Mouse (Mus musculus) liver, embryonic 15.5 days (tissue): ENCODE data around the gene Ankrd27. TPM values are rescaled to one million over a fixed set of nuclear protein-coding genes. Genes with fewer than 3 reads are reported as not detected.

ENCODE experiments used
- ATAC-seq: fragments of 200-750 bp; cut with Nextera tagmentation; 2 replicates; pipeline ENCODE4 v1.8.0; 2017; ENCODE audit warnings: moderate number of reproducible peaks, mild to moderate bottlenecking, moderate library complexity; ENCODE audit not compliant: insufficient read depth
- H3K27ac ChIP-seq: fragments of 300-500 bp; sonication (generic); replicated peaks from 2 replicates; pipeline ENCODE4 v1.5.1; 2015; ENCODE audit warnings: mild to moderate bottlenecking, inconsistent platforms
- H3K27me3 ChIP-seq: fragments of 300-500 bp; sonication (generic); 2 replicates; pipeline ENCODE4 v1.6.1; 2015; ENCODE audit warnings: mild to moderate bottlenecking, inconsistent platforms
- H3K36me3 ChIP-seq: fragments of 300-500 bp; sonication (generic); replicated peaks from 2 replicates; pipeline ENCODE4 v1.6.1; 2015; ENCODE audit warnings: moderate library complexity, mild to moderate bottlenecking, inconsistent platforms
- H3K4me1 ChIP-seq: fragments of 300-500 bp; sonication (generic); replicated peaks from 2 replicates; pipeline ENCODE4 v1.6.1; 2015; ENCODE audit warnings: inconsistent platforms
- H3K4me2 ChIP-seq: fragments of 300-500 bp; sonication (generic); 2 replicates; pipeline ENCODE4 v1.6.1; 2015; ENCODE audit warnings: moderate library complexity, mild to moderate bottlenecking, inconsistent platforms
- H3K4me3 ChIP-seq: fragments of 300-500 bp; sonication (generic); replicated peaks from 2 replicates; pipeline ENCODE4 v1.5.1; 2015; ENCODE audit warnings: mild to moderate bottlenecking, inconsistent platforms
- H3K9ac ChIP-seq: fragments of 300-500 bp; sonication (generic); 2 replicates; pipeline ENCODE4 v1.6.1; 2015; ENCODE audit warnings: moderate library complexity, mild to moderate bottlenecking, inconsistent platforms
- H3K9me3 ChIP-seq: fragments of 300-500 bp; sonication (generic); replicated peaks from 2 replicates; pipeline ENCODE4 v1.6.1; 2016; ENCODE audit warnings: inconsistent platforms
- WGBS: fragments of 180-500 bp; shearing (Covaris S2); methylation state at CpG from one replicate; pipeline ENCODE4 v1.1.7; 2015; ENCODE audit warnings: mixed read lengths; ENCODE audit not compliant: insufficient replicate concordance; 5-methylcytosine and 5-hydroxymethylcytosine counted together
- polyA plus RNA-seq: library from polyadenylated mRNA; unstranded; fragments of >200 nt; fragmentation: Nextera tagmentation; extraction: Ambion mirVana; gene quantifications from 2 replicates; pipeline ENCODE4 v1.2.1, GENCODE M21; 2015

Ankrd27 gene
- polyA plus RNA-seq, 1 experiment from 2014 or later = 20.7 TPM

DNA sequence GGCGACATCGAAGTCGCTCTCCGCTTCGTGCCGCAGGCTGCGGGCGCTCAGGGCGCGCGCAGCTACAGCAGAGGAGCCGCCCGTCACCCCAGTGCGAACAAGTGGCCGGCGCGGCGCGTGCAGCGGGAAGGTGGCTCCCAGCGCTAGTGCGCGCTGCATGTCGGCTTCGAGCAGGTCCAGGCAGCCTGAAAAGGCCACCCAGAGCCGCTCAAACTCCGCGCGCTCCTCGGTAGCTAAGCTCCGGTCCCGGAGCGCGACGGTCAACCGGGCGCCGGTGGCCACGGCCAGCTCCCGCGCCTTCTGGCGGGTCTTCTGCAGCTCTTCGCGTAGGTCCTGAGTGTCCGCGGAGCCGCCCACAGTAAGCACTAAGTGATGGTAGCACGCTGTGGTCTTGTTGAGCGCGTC is 1.3 kb upstream of the Ankrd27 start:
- peaks cover 55% of the 10 kb centered on the region for H3K27me3 ChIP-seq
- H3K9ac ChIP-seq = peak overlapping the region; percentile 85; the same call in 1 of the 2 replicates
- WGBS = under 1% methylated on average over 50 of the region's 50 CpGs
- peak overlapping the region; percentile 97 for H3K4me2 ChIP-seq
- H3K4me1 ChIP-seq = peaks cover 61% of the 10 kb centered on the region
- H3K4me3 ChIP-seq = peak overlapping the region; percentile 94
- no peaks in the 10 kb centered on the region for H3K9me3 ChIP-seq
- ATAC-seq = no peak
- no peaks in the 10 kb centered on the region for H3K36me3 ChIP-seq
- no peak overlapping the region for H3K27ac ChIP-seq

GRCm38 (mm10) chr7:35585191-35586054 is 621 bp upstream of the Ankrd27 start, which contains the start of gene Rgs9bp:
Gene Rgs9bp, minus strand, starts transcription at chr7:35585582.
- peak within 1 kb of the TSS; percentile 85 for H3K9ac ChIP-seq
- H3K36me3 ChIP-seq = no peaks in the 10 kb centered on the region
- peak; percentile 40 for ATAC-seq
- WGBS = under 1% methylated on average over 44 of the region's 45 CpGs
- peaks cover 65% of the 10 kb centered on the region for H3K4me1 ChIP-seq
- peak within 1 kb of the TSS; percentile 85 for H3K27ac ChIP-seq
- H3K9me3 ChIP-seq = no peaks in the 10 kb centered on the region
- H3K27me3 ChIP-seq = peaks cover 50% of the 10 kb centered on the region
- peak within 1 kb of the TSS; percentile 97 for H3K4me2 ChIP-seq
- peak within 1 kb of the TSS; percentile 94 for H3K4me3 ChIP-seq

GRCm38 (mm10) chr7:35586906-35587445 is 932 bp downstream of the Ankrd27 start:
- ATAC-seq = no peak
- H3K27me3 ChIP-seq = peaks cover 35% of the 10 kb centered on the region
- peaks cover 4% of the 10 kb centered on the region for H3K36me3 ChIP-seq
- H3K4me3 ChIP-seq = peak overlapping the region; percentile 94
- H3K27ac ChIP-seq = peak overlapping the region; percentile 85
- H3K4me1 ChIP-seq = peaks cover 65% of the 10 kb centered on the region
- peak overlapping the region; percentile 85 for H3K9ac ChIP-seq
- H3K4me2 ChIP-seq = peak overlapping the region; percentile 97
- H3K9me3 ChIP-seq = no peaks in the 10 kb centered on the region
- 12% methylated on average over 15 of the region's 15 CpGs for WGBS

DNA sequence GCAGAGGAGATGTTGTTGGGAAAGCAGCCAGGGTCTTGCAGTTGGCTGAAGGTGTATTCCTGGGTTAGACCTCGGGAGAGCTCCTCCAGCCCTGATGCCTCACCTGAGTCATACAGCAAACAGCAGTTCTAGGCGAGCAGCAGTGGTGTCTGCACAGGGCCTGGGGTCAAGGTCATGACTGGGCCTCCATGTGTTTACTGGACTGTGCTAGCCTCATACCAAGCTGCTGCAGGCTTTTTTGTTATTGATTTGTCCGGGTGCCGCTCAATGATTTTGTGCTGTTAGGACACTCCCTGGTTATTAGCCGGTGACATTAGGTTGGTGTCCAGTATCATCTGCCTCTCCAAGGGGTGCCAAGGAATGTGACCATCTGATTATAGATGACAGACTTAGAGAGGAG is 1.7 kb downstream of the Ankrd27 start:
- Histone ChIP-seq H3K9me3 (no peaks in the 10 kb centered on the region), H3K36me3 (peaks cover 12% of the 10 kb centered on the region), H3K4me1 (peaks cover 65% of the 10 kb centered on the region), H3K9ac (no peak overlapping the region; the same call in 1 of the 2 replicates), H3K27me3 (peaks cover 28% of the 10 kb centered on the region), H3K4me2 (peak overlapping the region; percentile 97), H3K4me3 (peak overlapping the region; percentile 94), H3K27ac (peak overlapping the region; percentile 85)
- WGBS = 51% methylated on average over 5 of the region's 5 CpGs
- ATAC-seq = no peak

GRCm38 (mm10) chr7:35588680-35589428 is 2.8 kb downstream of the Ankrd27 start:
- H3K9ac ChIP-seq = peak overlapping the region; percentile 7; the same call in 1 of the 2 replicates
- H3K4me2 ChIP-seq = peak overlapping the region; percentile 97
- WGBS = 17% methylated on average over 9 of the region's 9 CpGs
- H3K27ac ChIP-seq = peak overlapping the region; percentile 85
- no peak for ATAC-seq
- H3K4me3 ChIP-seq = peak overlapping the region; percentile 94; the same call in 1 of the 2 replicates
- H3K27me3 ChIP-seq = peaks cover 17% of the 10 kb centered on the region
- no peaks in the 10 kb centered on the region for H3K9me3 ChIP-seq
- peaks cover 60% of the 10 kb centered on the region for H3K4me1 ChIP-seq
- H3K36me3 ChIP-seq = peaks cover 23% of the 10 kb centered on the region

- no peak for ATAC-seq
- Histone ChIP-seq H3K9ac (no peak overlapping the region), H3K4me2 (peak overlapping the region; percentile 97), H3K4me1 (peaks cover 54% of the 10 kb centered on the region), H3K27ac (0 out of 2 replicates have a peak overlapping the region, but pooled peaks have one; percentile 85), H3K9me3 (no peaks in the 10 kb centered on the region), H3K36me3 (peaks cover 27% of the 10 kb centered on the region), H3K27me3 (peaks cover 11% of the 10 kb centered on the region), H3K4me3 (no peak overlapping the region)
- 33% methylated on average over 7 of the region's 7 CpGs for WGBS
These were observed 3.4 kb downstream of the Ankrd27 start for GRCm38 (mm10) chr7:35589485-35589884.

GRCm38 (mm10) chr7:35590731-35591191 is 4.7 kb downstream of the Ankrd27 start:
- H3K9me3 ChIP-seq = no peaks in the 10 kb centered on the region
- H3K4me3 ChIP-seq = no peak overlapping the region
- WGBS = 85% methylated on average over 10 of the region's 10 CpGs
- no peak overlapping the region for H3K4me2 ChIP-seq
- H3K27me3 ChIP-seq = no peaks in the 10 kb centered on the region
- no peak overlapping the region for H3K27ac ChIP-seq
- peaks cover 41% of the 10 kb centered on the region for H3K4me1 ChIP-seq
- H3K9ac ChIP-seq = no peak overlapping the region
- H3K36me3 ChIP-seq = peaks cover 38% of the 10 kb centered on the region
- no peak for ATAC-seq

DNA sequence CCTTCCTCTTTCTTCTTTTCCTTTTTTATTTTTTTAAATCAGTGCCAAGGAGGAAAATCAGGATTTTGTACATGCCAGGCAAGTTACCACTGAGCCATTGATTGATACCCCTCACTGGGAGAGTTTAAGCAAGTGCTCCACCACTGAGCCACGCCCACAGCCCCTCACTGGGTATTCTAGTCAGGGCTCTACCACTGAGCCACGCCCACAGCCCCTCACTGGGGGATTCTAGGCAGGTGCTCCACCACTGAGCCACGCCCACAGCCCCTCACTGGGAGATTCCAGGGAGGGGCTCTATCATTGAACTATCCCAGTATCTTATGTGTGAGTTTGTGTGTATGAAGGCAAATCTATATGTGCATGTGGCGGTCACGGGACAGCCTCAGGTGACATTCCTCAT is 8.3 kb downstream of the Ankrd27 start:
- H3K4me2 ChIP-seq = no peak overlapping the region
- H3K27ac ChIP-seq = no peak overlapping the region
- no peak for ATAC-seq
- H3K4me3 ChIP-seq = no peak overlapping the region
- no peaks in the 10 kb centered on the region for H3K9me3 ChIP-seq
- H3K36me3 ChIP-seq = peaks cover 63% of the 10 kb centered on the region
- no peaks in the 10 kb centered on the region for H3K27me3 ChIP-seq
- peaks cover 9% of the 10 kb centered on the region for H3K4me1 ChIP-seq
- WGBS = 75% methylated on average over 5 of the region's 5 CpGs
- no peak overlapping the region for H3K9ac ChIP-seq

GRCm38 (mm10) chr7:35599492-35599891 is 13.4 kb downstream of the Ankrd27 start:
- Histone ChIP-seq H3K9me3 (no peaks in the 10 kb centered on the region), H3K27me3 (no peaks in the 10 kb centered on the region), H3K36me3 (peaks cover 81% of the 10 kb centered on the region), H3K4me3 (no peak overlapping the region), H3K4me1 (peaks cover 14% of the 10 kb centered on the region), H3K27ac (no peak overlapping the region), H3K4me2 (no peak overlapping the region), H3K9ac (no peak overlapping the region)
- WGBS = 88% methylated on average over 9 of the region's 9 CpGs
- ATAC-seq = no peak

DNA sequence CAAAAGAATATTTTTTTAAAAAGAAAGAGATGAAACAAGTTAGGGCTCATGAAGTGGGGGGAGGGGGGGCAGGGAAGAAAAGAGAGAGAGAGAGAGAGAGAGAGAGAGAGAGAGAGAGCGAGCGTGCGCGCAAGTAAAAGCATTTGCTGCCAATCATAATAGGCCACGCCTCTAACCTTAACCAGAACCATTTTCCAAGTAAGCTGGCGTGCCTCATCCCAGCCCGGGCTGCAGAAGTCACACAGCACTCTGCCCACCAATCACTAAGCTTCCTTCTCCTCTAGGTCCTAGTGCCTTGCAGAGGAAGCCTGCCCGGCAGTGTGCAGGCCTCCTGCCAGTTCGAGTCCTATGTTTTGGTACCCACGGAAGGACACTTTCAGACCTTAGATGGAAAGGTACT is 14.0 kb downstream of the Ankrd27 start:
- H3K4me3 ChIP-seq = no peak overlapping the region
- peaks cover 79% of the 10 kb centered on the region for H3K36me3 ChIP-seq
- H3K27ac ChIP-seq = no peak overlapping the region
- H3K4me2 ChIP-seq = no peak overlapping the region
- H3K27me3 ChIP-seq = no peaks in the 10 kb centered on the region
- no peak overlapping the region for H3K9ac ChIP-seq
- no peak for ATAC-seq
- WGBS = 86% methylated on average over 10 of the region's 10 CpGs
- H3K9me3 ChIP-seq = no peaks in the 10 kb centered on the region
- peaks cover 14% of the 10 kb centered on the region for H3K4me1 ChIP-seq

- Histone ChIP-seq H3K27me3 (no peaks in the 10 kb centered on the region), H3K9me3 (no peaks in the 10 kb centered on the region), H3K4me2 (no peak overlapping the region), H3K36me3 (peaks cover 80% of the 10 kb centered on the region), H3K9ac (no peak overlapping the region), H3K4me1 (peaks cover 14% of the 10 kb centered on the region), H3K27ac (no peak overlapping the region), H3K4me3 (no peak overlapping the region)
- ATAC-seq = peak; percentile 77
- 28% methylated on average over 6 of the region's 6 CpGs for WGBS
These were observed 15.1 kb downstream of the Ankrd27 start for GRCm38 (mm10) chr7:35601106-35601505.
